Mouse (Mus musculus) ZHBTc4 (cell line): ENCODE data around the gene Tsen15.

Experiments used
- DNase-seq: peaks from one replicate; pipeline ENCODE4 v3.0.0-alpha.2; 2011; ENCODE audit warnings: low read depth, low spot score

Tsen15 gene

GRCm38 (mm10) chr1:152386188-152386835 is at the start of gene Tsen15:
Gene Tsen15, minus strand, starts transcription at chr1:152386688.
- peak; percentile 94 for DNase-seq

- DNase-seq = no peak
Measured at GRCm38 (mm10) chr1:152434166-152434565, 47.7 kb upstream of the Tsen15 start.

- no peak for DNase-seq
Measured at GRCm38 (mm10) chr1:152429805-152430204, 43.3 kb upstream of the Tsen15 start.

- DNase-seq = no peak
Measured at GRCm38 (mm10) chr1:152427912-152428581, 41.6 kb upstream of the Tsen15 start.

- DNase-seq = no peak
Measured at GRCm38 (mm10) chr1:152423052-152423451, 36.6 kb upstream of the Tsen15 start.

GRCm38 (mm10) chr1:152422295-152422694 is 35.8 kb upstream of the Tsen15 start:
- DNase-seq = no peak

- DNase-seq = no peak
Measured at GRCm38 (mm10) chr1:152417602-152418001, 31.1 kb upstream of the Tsen15 start.

- DNase-seq = no peak
Measured at GRCm38 (mm10) chr1:152416306-152416904, 29.9 kb upstream of the Tsen15 start.

GRCm38 (mm10) chr1:152414451-152414850 is 28.0 kb upstream of the Tsen15 start:
- DNase-seq = peak; percentile 74

- DNase-seq = no peak
Measured at GRCm38 (mm10) chr1:152413961-152414360, 27.5 kb upstream of the Tsen15 start.

- peak; percentile 54 for DNase-seq
Measured at GRCm38 (mm10) chr1:152413116-152413515, 26.6 kb upstream of the Tsen15 start.

GRCm38 (mm10) chr1:152410657-152411056 is 24.2 kb upstream of the Tsen15 start:
- no peak for DNase-seq

- DNase-seq = no peak
Measured at GRCm38 (mm10) chr1:152409356-152409755, 22.9 kb upstream of the Tsen15 start.

- peak; percentile 11 for DNase-seq
Measured at GRCm38 (mm10) chr1:152407021-152407946, 20.8 kb upstream of the Tsen15 start.

GRCm38 (mm10) chr1:152400556-152401540 is 14.4 kb upstream of the Tsen15 start:
- peak; percentile 7 for DNase-seq

- DNase-seq = peak; percentile 71
Measured at GRCm38 (mm10) chr1:152399790-152400555, 13.5 kb upstream of the Tsen15 start, which contains the start of gene Colgalt2. Gene Colgalt2, plus strand, starts transcription at chr1:152399830.

GRCm38 (mm10) chr1:152398708-152399107 is 12.2 kb upstream of the Tsen15 start:
- no peak for DNase-seq

- no peak for DNase-seq
Measured at GRCm38 (mm10) chr1:152394956-152395515, 8.5 kb upstream of the Tsen15 start.

GRCm38 (mm10) chr1:152394137-152394536 is 7.6 kb upstream of the Tsen15 start:
- DNase-seq = no peak
